Mouse (Mus musculus): ENCODE data around the gene Olfr391-ps. TPM values are rescaled to one million over a fixed set of nuclear protein-coding genes. Genes with fewer than 3 reads are reported as not detected.

The Olfr391-ps gene
- polyA plus RNA-seq (2014; fragmentation: Illumina TruSeq; extraction: RNeasy Lipid Tissue Mini Kit (QIAGEN cat#74804); ENCODE audit: insufficient read depth, low read depth, low replicate concordance), result not detected

GRCm38 (mm10) chr11:73802952-73803351, at the start of gene Olfr391-ps:
Gene Olfr391-ps (minus strand): TSS chr11:73803052.

GRCm38 (mm10) chr11:73851354-73851753, 48.5 kb upstream of the Olfr391-ps start, which contains the start of gene Olfr393:
Gene Olfr393 (minus strand): TSS chr11:73851454.

GRCm38 (mm10) chr11:73816949-73817348, 14.1 kb upstream of the Olfr391-ps start, which contains the start of gene Olfr392:
Gene Olfr392 (minus strand): TSS chr11:73817049.

GRCm38 (mm10) chr11:73782664-73783063, 20.2 kb downstream of the Olfr391-ps start, which contains the start of gene Olfr390:
Gene Olfr390 (plus strand): TSS chr11:73782964.

GRCm38 (mm10) chr11:73780613-73781012, 22.2 kb downstream of the Olfr391-ps start, which contains the start of gene Olfr389:
Gene Olfr389 (minus strand): TSS chr11:73780713.

Other genes with a start within 250 kb of the Olfr391-ps start
- not detected for gene Olfr385, start 210.0 kb downstream of the Olfr391-ps start, polyA plus RNA-seq (2014; fragmentation: Illumina TruSeq; extraction: RNeasy Lipid Tissue Mini Kit (QIAGEN cat#74804); ENCODE audit: insufficient read depth, low read depth, low replicate concordance)
- gene Olfr384, start 204.5 kb downstream of the Olfr391-ps start, polyA plus RNA-seq (2014; fragmentation: Illumina TruSeq; extraction: RNeasy Lipid Tissue Mini Kit (QIAGEN cat#74804); ENCODE audit: insufficient read depth, low read depth, low replicate concordance), result not detected
- gene Zfp735, start 114.3 kb downstream of the Olfr391-ps start, polyA plus RNA-seq (2014; fragmentation: Illumina TruSeq; extraction: RNeasy Lipid Tissue Mini Kit (QIAGEN cat#74804); ENCODE audit: insufficient read depth, low read depth, low replicate concordance), result not detected
- not detected for gene Olfr389, start 22.3 kb downstream of the Olfr391-ps start, polyA plus RNA-seq (2014; fragmentation: Illumina TruSeq; extraction: RNeasy Lipid Tissue Mini Kit (QIAGEN cat#74804); ENCODE audit: insufficient read depth, low read depth, low replicate concordance)
- not detected for gene Olfr390, start 20.1 kb downstream of the Olfr391-ps start, polyA plus RNA-seq (2014; fragmentation: Illumina TruSeq; extraction: RNeasy Lipid Tissue Mini Kit (QIAGEN cat#74804); ENCODE audit: insufficient read depth, low read depth, low replicate concordance)
- gene Olfr392, start 14.0 kb upstream of the Olfr391-ps start, polyA plus RNA-seq (2014; fragmentation: Illumina TruSeq; extraction: RNeasy Lipid Tissue Mini Kit (QIAGEN cat#74804); ENCODE audit: insufficient read depth, low read depth, low replicate concordance), result not detected
- not detected for gene Olfr393, start 48.4 kb upstream of the Olfr391-ps start, polyA plus RNA-seq (2014; fragmentation: Illumina TruSeq; extraction: RNeasy Lipid Tissue Mini Kit (QIAGEN cat#74804); ENCODE audit: insufficient read depth, low read depth, low replicate concordance)
- gene Olfr394, start 87.7 kb upstream of the Olfr391-ps start, polyA plus RNA-seq (2014; fragmentation: Illumina TruSeq; extraction: RNeasy Lipid Tissue Mini Kit (QIAGEN cat#74804); ENCODE audit: insufficient read depth, low read depth, low replicate concordance), result not detected
- gene Olfr395, start 106.2 kb upstream of the Olfr391-ps start, polyA plus RNA-seq (2014; fragmentation: Illumina TruSeq; extraction: RNeasy Lipid Tissue Mini Kit (QIAGEN cat#74804); ENCODE audit: insufficient read depth, low read depth, low replicate concordance), result not detected
- gene Olfr23, start 133.6 kb upstream of the Olfr391-ps start, polyA plus RNA-seq (2014; fragmentation: Illumina TruSeq; extraction: RNeasy Lipid Tissue Mini Kit (QIAGEN cat#74804); ENCODE audit: insufficient read depth, low read depth, low replicate concordance), result not detected
- not detected for gene Olfr397, start 157.8 kb upstream of the Olfr391-ps start, polyA plus RNA-seq (2014; fragmentation: Illumina TruSeq; extraction: RNeasy Lipid Tissue Mini Kit (QIAGEN cat#74804); ENCODE audit: insufficient read depth, low read depth, low replicate concordance)
- not detected for gene Olfr398, start 187.4 kb upstream of the Olfr391-ps start, polyA plus RNA-seq (2014; fragmentation: Illumina TruSeq; extraction: RNeasy Lipid Tissue Mini Kit (QIAGEN cat#74804); ENCODE audit: insufficient read depth, low read depth, low replicate concordance)

All from lung, adult 10 weeks (tissue).